Mouse (Mus musculus) limb, embryonic 14.5 days (tissue): ENCODE measurements at regions not wholly inside any gene's neighbourhood (a gene's known extent, or its start where the extent isn't known, plus 50 kb on each side); places are given as distances from the start of the nearest gene placed in this dataset.

Experiments
- ATAC-seq: fragments of 200-750 bp; cut with Nextera tagmentation; 2 replicates; pipeline ENCODE4 v1.8.0; 2017; ENCODE audit warnings: low read depth, moderate number of reproducible peaks, moderate TSS enrichment; ENCODE audit not compliant: low FRiP score
- DNase-seq: peaks from one replicate; pipeline ENCODE4 v3.0.0-alpha.2; 2015; ENCODE audit warnings: low spot score
- H3K27ac ChIP-seq: fragments of 300-500 bp; sonication (generic); replicated peaks from 2 replicates; pipeline ENCODE4 v1.5.1; 2014; ENCODE audit warnings: low read depth, mild to moderate bottlenecking, low read length, moderate library complexity, mixed read lengths
- H3K27me3 ChIP-seq: fragments of 300-500 bp; sonication (generic); 2 replicates; pipeline ENCODE4 v1.6.1; 2014; ENCODE audit warnings: low read length, mixed read lengths; ENCODE audit not compliant: control insufficient read depth, insufficient read depth
- H3K36me3 ChIP-seq: fragments of 300-500 bp; sonication (generic); 2 replicates; pipeline ENCODE4 v1.6.1; 2014; ENCODE audit warnings: mild to moderate bottlenecking, low read length, moderate library complexity, mixed read lengths; ENCODE audit not compliant: control insufficient read depth, insufficient read depth
- H3K4me1 ChIP-seq: fragments of 300-500 bp; sonication (generic); 2 replicates; pipeline ENCODE4 v1.6.1; 2014; ENCODE audit warnings: antibody characterized with exemption, low read length, mixed read lengths; ENCODE audit not compliant: control insufficient read depth, insufficient read depth
- H3K4me2 ChIP-seq: fragments of 300-500 bp; sonication (generic); replicated peaks from 2 replicates; pipeline ENCODE4 v1.6.1; 2014; ENCODE audit warnings: low read depth, mild to moderate bottlenecking, low read length, moderate library complexity; ENCODE audit not compliant: severe bottlenecking
- H3K4me3 ChIP-seq: fragments of 300-500 bp; sonication (generic); replicated peaks from 2 replicates; pipeline ENCODE4 v1.5.1; 2014; ENCODE audit warnings: low read length
- H3K9ac ChIP-seq: fragments of 300-500 bp; sonication (generic); 2 replicates; pipeline ENCODE4 v1.6.1; 2014; ENCODE audit warnings: mild to moderate bottlenecking, low read depth, low read length, moderate library complexity; ENCODE audit not compliant: severe bottlenecking
- H3K9me3 ChIP-seq: fragments of 300-500 bp; sonication (generic); 2 replicates; pipeline ENCODE4 v1.6.1; 2016; ENCODE audit warnings: low read length; ENCODE audit not compliant: control insufficient read depth
- POLR2A ChIP-seq: fragments of 200-500 bp; IDR thresholded peaks from 2 replicates; pipeline ENCODE4 v1.8.0; 2012; ENCODE audit warnings: inconsistent platforms, mild to moderate bottlenecking, moderate library complexity, borderline replicate concordance; ENCODE audit not compliant: insufficient read depth, insufficient read length; ENCODE audit errors: extremely low read depth
- WGBS: fragments of 180-500 bp; shearing (Covaris S2); extraction: QIAGEN DNeasy Blood & Tissue Kit; methylation state at CpG from one replicate; pipeline ENCODE4 v1.1.7; 2014; 5-methylcytosine and 5-hydroxymethylcytosine counted together

- H3K36me3 ChIP-seq, result no peaks in the 10 kb centered on the region
- H3K4me2 ChIP-seq, result no peak overlapping the region
- no peaks in the 10 kb centered on the region for H3K9me3 ChIP-seq
- WGBS, result 83% methylated on average over 5 of the region's 5 CpGs
- H3K9ac ChIP-seq, result no peak overlapping the region
- ATAC-seq (no peak), DNase-seq (no peak)
- no peaks in the 10 kb centered on the region for H3K4me1 ChIP-seq
- no peak overlapping the region for H3K4me3 ChIP-seq
- no peak overlapping the region for H3K27ac ChIP-seq
- no peak for TF ChIP-seq POLR2A
- no peaks in the 10 kb centered on the region for H3K27me3 ChIP-seq
Measured at GRCm38 (mm10) chr3:150695751-150696150, 741.9 kb upstream of the Adgrl4 start.

GRCm38 (mm10) chr3:150699990-150700389 lies 737.7 kb upstream of the Adgrl4 start:
- H3K4me1 ChIP-seq, result no peaks in the 10 kb centered on the region
- H3K9ac ChIP-seq, result no peak overlapping the region
- H3K36me3 ChIP-seq, result no peaks in the 10 kb centered on the region
- H3K9me3 ChIP-seq, result no peaks in the 10 kb centered on the region
- DNase-seq, result no peak
- no peak overlapping the region for H3K4me3 ChIP-seq
- ATAC-seq, result no peak
- WGBS, result 85% methylated on average over 2 of the region's 2 CpGs
- H3K27me3 ChIP-seq, result no peaks in the 10 kb centered on the region
- no peak overlapping the region for H3K4me2 ChIP-seq
- no peak overlapping the region for H3K27ac ChIP-seq
- TF ChIP-seq POLR2A, result no peak
